Mouse (Mus musculus): Measurements from ENCODE around the gene Megf11. TPM values are rescaled to one million over a fixed set of nuclear protein-coding genes. Genes with fewer than 3 reads are reported as not detected.

Megf11 gene
- polyA plus RNA-seq, 2 experiments = 0.80 to 1.0 TPM

GRCm38 (mm10) chr9:64575658-64576057 is 190.2 kb downstream of the Megf11 start:
- no peak overlapping the region for H3K9ac ChIP-seq (ENCODE audit: low read depth, low read length, severe bottlenecking)
- no peak for TF ChIP-seq POLR2A (IDR thresholded peaks at IDR 0.05; ENCODE audit: borderline replicate concordance, extremely low read depth, insufficient read depth, insufficient read length)
- H3K9me3 ChIP-seq (ENCODE audit: control insufficient read depth, low read length) = no peaks in the 10 kb centered on the region
- H3K4me2 ChIP-seq (replicated peaks; ENCODE audit: low read depth, low read length, severe bottlenecking) = no peak overlapping the region
- ATAC-seq (ENCODE audit: low FRiP score, low read depth) (no peak), DNase-seq (ENCODE audit: low spot score) (no peak)
- no peak overlapping the region for H3K4me3 ChIP-seq (replicated peaks; ENCODE audit: low read length)
- H3K4me1 ChIP-seq (ENCODE audit: control insufficient read depth, insufficient read depth, low read length) = 0 out of 2 replicates have a peak, but pooled peaks cover 7% of the 10 kb centered on the region
- H3K27me3 ChIP-seq (ENCODE audit: control insufficient read depth, insufficient read depth, low read length) = no peaks in the 10 kb centered on the region
- no peak overlapping the region for H3K27ac ChIP-seq (replicated peaks; ENCODE audit: low read depth, low read length)
- no peaks in the 10 kb centered on the region for H3K36me3 ChIP-seq (ENCODE audit: control insufficient read depth, insufficient read depth, low read length)

- DNase-seq (ENCODE audit: low spot score) (no peak), ATAC-seq (ENCODE audit: low FRiP score, low read depth) (no peak)
- Histone ChIP-seq H3K4me1 (ENCODE audit: control insufficient read depth, insufficient read depth, low read length) (0 out of 2 replicates have a peak, but pooled peaks cover 7% of the 10 kb centered on the region), H3K9ac (ENCODE audit: low read depth, low read length, severe bottlenecking) (no peak overlapping the region), H3K4me2 (replicated peaks; ENCODE audit: low read depth, low read length, severe bottlenecking) (no peak overlapping the region), H3K27me3 (ENCODE audit: control insufficient read depth, insufficient read depth, low read length) (no peaks in the 10 kb centered on the region), H3K4me3 (replicated peaks; ENCODE audit: low read length) (no peak overlapping the region), H3K36me3 (ENCODE audit: control insufficient read depth, insufficient read depth, low read length) (no peaks in the 10 kb centered on the region), H3K9me3 (ENCODE audit: control insufficient read depth, low read length) (no peaks in the 10 kb centered on the region), H3K27ac (replicated peaks; ENCODE audit: low read depth, low read length) (no peak overlapping the region)
- WGBS = 38% methylated on average over 5 of the region's 5 CpGs
- TF ChIP-seq POLR2A (IDR thresholded peaks at IDR 0.05; ENCODE audit: borderline replicate concordance, extremely low read depth, insufficient read depth, insufficient read length) = no peak
These were observed 190.9 kb downstream of the Megf11 start for GRCm38 (mm10) chr9:64576143-64576878.

GRCm38 (mm10) chr9:64577156-64577555 is 191.7 kb downstream of the Megf11 start:
- whole genome bisulfite sequencing = 50% methylated on average over 3 of the region's 3 CpGs
- no peaks in the 10 kb centered on the region for H3K36me3 ChIP-seq (ENCODE audit: control insufficient read depth, insufficient read depth, low read length)
- DNase-seq (ENCODE audit: low spot score) = no peak

GRCm38 (mm10) chr9:64578014-64578413 is 192.6 kb downstream of the Megf11 start:
- DNase-seq (ENCODE audit: low spot score) = no peak

More at GRCm38 (mm10) chr9:64577156-64577555, 191.7 kb downstream of the Megf11 start:
- ATAC-seq (ENCODE audit: low FRiP score, low read depth) = no peak
- Histone ChIP-seq H3K4me1 (ENCODE audit: control insufficient read depth, insufficient read depth, low read length) (0 out of 2 replicates have a peak, but pooled peaks cover 7% of the 10 kb centered on the region), H3K9me3 (ENCODE audit: control insufficient read depth, low read length) (no peaks in the 10 kb centered on the region), H3K27ac (replicated peaks; ENCODE audit: low read depth, low read length) (no peak overlapping the region), H3K9ac (ENCODE audit: low read depth, low read length, severe bottlenecking) (no peak overlapping the region), H3K4me2 (replicated peaks; ENCODE audit: low read depth, low read length, severe bottlenecking) (no peak overlapping the region), H3K27me3 (ENCODE audit: control insufficient read depth, insufficient read depth, low read length) (no peaks in the 10 kb centered on the region), H3K4me3 (replicated peaks; ENCODE audit: low read length) (no peak overlapping the region)
- no peak for TF ChIP-seq POLR2A (IDR thresholded peaks at IDR 0.05; ENCODE audit: borderline replicate concordance, extremely low read depth, insufficient read depth, insufficient read length)

GRCm38 (mm10) chr9:64579306-64579705 is 193.9 kb downstream of the Megf11 start:
- Histone ChIP-seq H3K27me3 (ENCODE audit: control insufficient read depth, insufficient read depth, low read length) (no peaks in the 10 kb centered on the region), H3K4me2 (replicated peaks; ENCODE audit: low read depth, low read length, severe bottlenecking) (no peak overlapping the region), H3K27ac (replicated peaks; ENCODE audit: low read depth, low read length) (no peak overlapping the region), H3K4me3 (replicated peaks; ENCODE audit: low read length) (no peak overlapping the region), H3K4me1 (ENCODE audit: control insufficient read depth, insufficient read depth, low read length) (0 out of 2 replicates have a peak, but pooled peaks cover 7% of the 10 kb centered on the region), H3K9ac (ENCODE audit: low read depth, low read length, severe bottlenecking) (no peak overlapping the region), H3K9me3 (ENCODE audit: control insufficient read depth, low read length) (no peaks in the 10 kb centered on the region), H3K36me3 (ENCODE audit: control insufficient read depth, insufficient read depth, low read length) (no peaks in the 10 kb centered on the region)
- TF ChIP-seq POLR2A (IDR thresholded peaks at IDR 0.05; ENCODE audit: borderline replicate concordance, extremely low read depth, insufficient read depth, insufficient read length) = no peak
- WGBS = 83% methylated on average over 1 of the region's 1 CpGs
- DNase-seq (ENCODE audit: low spot score) (no peak), ATAC-seq (ENCODE audit: low FRiP score, low read depth) (no peak)

More at GRCm38 (mm10) chr9:64578014-64578413, 192.6 kb downstream of the Megf11 start:
- H3K27ac ChIP-seq (replicated peaks; ENCODE audit: low read depth, low read length) = no peak overlapping the region
- no peak overlapping the region for H3K4me2 ChIP-seq (replicated peaks; ENCODE audit: low read depth, low read length, severe bottlenecking)
- no peaks in the 10 kb centered on the region for H3K36me3 ChIP-seq (ENCODE audit: control insufficient read depth, insufficient read depth, low read length)
- no peaks in the 10 kb centered on the region for H3K27me3 ChIP-seq (ENCODE audit: control insufficient read depth, insufficient read depth, low read length)
- no peak overlapping the region for H3K9ac ChIP-seq (ENCODE audit: low read depth, low read length, severe bottlenecking)
- ATAC-seq (ENCODE audit: low FRiP score, low read depth) = no peak
- no peak overlapping the region for H3K4me3 ChIP-seq (replicated peaks; ENCODE audit: low read length)
- H3K4me1 ChIP-seq (ENCODE audit: control insufficient read depth, insufficient read depth, low read length) = 0 out of 2 replicates have a peak, but pooled peaks cover 7% of the 10 kb centered on the region
- no peak for TF ChIP-seq POLR2A (IDR thresholded peaks at IDR 0.05; ENCODE audit: borderline replicate concordance, extremely low read depth, insufficient read depth, insufficient read length)
- H3K9me3 ChIP-seq (ENCODE audit: control insufficient read depth, low read length) = no peaks in the 10 kb centered on the region
